ENCODE assay signal across 22 mouse cellular contexts in the genomic region with DNA sequence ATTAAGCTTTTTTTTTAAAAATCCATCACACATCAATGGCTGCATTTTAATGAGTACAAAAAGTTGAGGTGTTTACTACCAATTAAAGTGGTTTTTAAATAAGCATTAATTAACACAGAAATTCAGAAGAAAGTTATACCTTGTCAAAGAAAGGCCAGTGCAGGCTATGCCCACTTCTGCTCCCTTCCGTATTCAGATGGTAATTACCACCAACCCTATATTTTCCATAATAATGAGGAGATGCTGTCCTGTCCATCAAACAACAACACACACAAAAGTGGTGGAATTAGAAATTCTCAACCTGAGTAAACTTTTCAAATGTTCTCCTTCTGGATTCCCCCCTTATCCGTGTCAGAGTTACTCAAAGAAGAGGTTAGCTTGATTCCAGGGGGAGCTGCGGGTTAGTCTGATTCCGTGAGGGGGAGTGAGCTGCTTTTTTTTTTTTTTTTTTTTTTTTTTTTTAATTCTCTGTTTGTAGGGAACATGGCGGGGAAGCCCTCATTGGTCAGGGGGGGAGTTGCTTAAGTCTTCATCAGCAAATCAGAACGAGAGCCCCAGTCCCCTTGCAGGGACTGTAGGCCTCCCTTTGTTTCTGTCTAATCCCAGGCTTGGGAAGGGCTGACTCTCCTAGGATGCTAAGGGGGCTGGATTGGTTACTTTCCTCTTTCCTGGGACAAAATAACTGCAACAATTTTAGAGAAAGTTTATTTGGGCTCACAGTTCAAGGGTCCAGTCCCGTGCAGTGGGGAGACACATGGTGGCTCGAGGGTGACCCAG.
DNase-seq lines count a peak whose midpoint lies in the region; ATAC-seq and TF ChIP-seq lines count a peak whose summit lies in the region.
"Had no signal": no experiment of that assay in that cellular context is flagged by ENCODE, and none has a peak within 500 bp of the region (broad histone marks: within the 10 kb centered on the region; RNA-seq: fewer than 3 reads in every experiment).

No protein-coding gene starts in this region.

- H3K27ac ChIP-seq in midbrain, embryonic 11.5 days (ENCODE audit: low read depth, low read length): peak overlapping the region; percentile 55
- no peak overlapping the region for H3K27ac ChIP-seq in midbrain, postnatal 0 days (ENCODE audit: low read depth, low read length)
- peak overlapping the region; percentile 9; the same call in 1 of the 2 replicates for H3K27ac ChIP-seq in forebrain, embryonic 15.5 days (replicated peaks)
- H3K27ac ChIP-seq in kidney, embryonic 16.5 days (ENCODE audit: low read length): no peak overlapping the region
- no peak overlapping the region for H3K27ac ChIP-seq in intestine, embryonic 16.5 days (ENCODE audit: low read length)
- H3K27ac ChIP-seq: gastrocnemius, adult 2 months; limb, embryonic 15.5 days; liver, embryonic 14.5 days had no signal

- no peak overlapping the region for H3K9ac ChIP-seq in midbrain, embryonic 11.5 days (ENCODE audit: low read length)
- no peak overlapping the region for H3K9ac ChIP-seq in midbrain, postnatal 0 days (replicated peaks; ENCODE audit: low read length, poor library complexity, severe bottlenecking)
- no peak overlapping the region for H3K9ac ChIP-seq in forebrain, embryonic 15.5 days (replicated peaks)
- no peak overlapping the region for H3K9ac ChIP-seq in kidney, embryonic 16.5 days (replicated peaks; ENCODE audit: low read length)
- H3K9ac ChIP-seq in intestine, embryonic 16.5 days (ENCODE audit: low read depth, low read length): no peak overlapping the region
- H3K9ac ChIP-seq: limb, embryonic 15.5 days; liver, embryonic 14.5 days; lung, embryonic 14.5 days had no signal

- no peaks in the 10 kb centered on the region for H3K36me3 ChIP-seq in midbrain, embryonic 11.5 days (ENCODE audit: control insufficient read depth, insufficient read depth, low read length)
- no peaks in the 10 kb centered on the region for H3K36me3 ChIP-seq in midbrain, postnatal 0 days (ENCODE audit: insufficient read depth, low read length)
- H3K36me3 ChIP-seq in forebrain, embryonic 15.5 days: no peaks in the 10 kb centered on the region
- no peaks in the 10 kb centered on the region for H3K36me3 ChIP-seq in kidney, embryonic 16.5 days (ENCODE audit: insufficient read depth, low read length)
- H3K36me3 ChIP-seq in intestine, embryonic 16.5 days (ENCODE audit: control insufficient read depth, insufficient read depth, low read length): no peaks in the 10 kb centered on the region
- H3K36me3 ChIP-seq: limb, embryonic 15.5 days had no signal

- peaks cover 6% of the 10 kb centered on the region; the same call in 1 of the 2 replicates for H3K4me1 ChIP-seq in midbrain, embryonic 11.5 days (ENCODE audit: control insufficient read depth, insufficient read depth, low read length)
- H3K4me1 ChIP-seq in midbrain, postnatal 0 days (ENCODE audit: insufficient read depth, low read length): no peaks in the 10 kb centered on the region
- H3K4me1 ChIP-seq in forebrain, embryonic 15.5 days: peaks cover 7% of the 10 kb centered on the region; the same call in 1 of the 2 replicates
- no peaks in the 10 kb centered on the region for H3K4me1 ChIP-seq in kidney, embryonic 16.5 days (ENCODE audit: insufficient read depth, low read length)
- no peaks in the 10 kb centered on the region for H3K4me1 ChIP-seq in intestine, embryonic 16.5 days (ENCODE audit: control insufficient read depth, insufficient read depth, low read length)
- H3K4me1 ChIP-seq: limb, embryonic 15.5 days had no signal

- 19% methylated on average over 8 of the region's 8 CpGs for WGBS in midbrain, embryonic 11.5 days
- 31% methylated on average over 8 of the region's 8 CpGs for WGBS in midbrain, postnatal 0 days
- 15% methylated on average over 8 of the region's 8 CpGs for whole genome bisulfite sequencing in forebrain, embryonic 15.5 days
- 83% methylated on average over 8 of the region's 8 CpGs for WGBS in kidney, embryonic 16.5 days
- WGBS in intestine, embryonic 16.5 days: 79% methylated on average over 8 of the region's 8 CpGs

- no peaks in the 10 kb centered on the region for H3K27me3 ChIP-seq in midbrain, embryonic 11.5 days (ENCODE audit: control insufficient read depth, insufficient read depth, low read length)
- no peaks in the 10 kb centered on the region for H3K27me3 ChIP-seq in midbrain, postnatal 0 days (ENCODE audit: insufficient read depth, low read length)
- no peaks in the 10 kb centered on the region for H3K27me3 ChIP-seq in forebrain, embryonic 15.5 days
- H3K27me3 ChIP-seq in kidney, embryonic 16.5 days (ENCODE audit: insufficient read depth, low read length): no peaks in the 10 kb centered on the region
- no peaks in the 10 kb centered on the region for H3K27me3 ChIP-seq in intestine, embryonic 16.5 days (replicated peaks; ENCODE audit: control insufficient read depth, insufficient read depth, low read length)
- H3K27me3 ChIP-seq: limb, embryonic 15.5 days had no signal

- no peaks in the 10 kb centered on the region for H3K9me3 ChIP-seq in midbrain, embryonic 11.5 days (ENCODE audit: control insufficient read depth, low read length)
- no peaks in the 10 kb centered on the region for H3K9me3 ChIP-seq in midbrain, postnatal 0 days (ENCODE audit: low read length)
- no peaks in the 10 kb centered on the region for H3K9me3 ChIP-seq in forebrain, embryonic 15.5 days
- H3K9me3 ChIP-seq in kidney, embryonic 16.5 days (ENCODE audit: low read length): no peaks in the 10 kb centered on the region; the same call in 1 of the 2 replicates
- no peaks in the 10 kb centered on the region for H3K9me3 ChIP-seq in intestine, embryonic 16.5 days (ENCODE audit: control insufficient read depth, low read length)
- H3K9me3 ChIP-seq: limb, embryonic 15.5 days had no signal

- peak; percentile 58 for DNase-seq in embryo, embryonic 11 days
- DNase-seq in embryo, embryonic 9.5 days (ENCODE audit: extremely low spot score): no peak
- peak; percentile 89 for DNase-seq in midbrain, embryonic 11.5 days (ENCODE audit: low spot score, missing footprints)
- DNase-seq in midbrain, postnatal 0 days (ENCODE audit: low spot score): no peak
- DNase-seq in right cerebral cortex, postnatal 14 days: no peak
- DNase-seq: adrenal gland, adult 2 months; cerebellum, adult 18-20 months; cerebellum, postnatal 14 days; gastrocnemius, adult 2 months; kidney, adult 8-10 months; kidney, postnatal 14 days; left cerebral cortex, postnatal 4 days; lung, embryonic 14.5 days; spleen, adult 18-20 months had no signal

- no peak for TF ChIP-seq CTCF in midbrain, postnatal 0 days (IDR thresholded peaks at IDR 0.05)

- peak; percentile 94 for ATAC-seq in midbrain, embryonic 11.5 days (ENCODE audit: low FRiP score)
- ATAC-seq in midbrain, postnatal 0 days (ENCODE audit: low FRiP score): no peak
- ATAC-seq in forebrain, embryonic 15.5 days (replicated peaks): peak; percentile 80
- no peak for ATAC-seq in kidney, embryonic 16.5 days (ENCODE audit: low FRiP score, low TSS enrichment)
- no peak for ATAC-seq in intestine, embryonic 16.5 days
- ATAC-seq: CD4-positive, CD25-positive, alpha-beta regulatory T cell, adult 4 months; Patski had no signal

- no peak overlapping the region for H3K4me3 ChIP-seq in midbrain, embryonic 11.5 days (ENCODE audit: low read depth, low read length)
- no peak overlapping the region for H3K4me3 ChIP-seq in midbrain, postnatal 0 days (ENCODE audit: low read depth, low read length)
- no peak overlapping the region for H3K4me3 ChIP-seq in forebrain, embryonic 15.5 days
- H3K4me3 ChIP-seq in kidney, embryonic 16.5 days (ENCODE audit: low read length): no peak overlapping the region
- no peak overlapping the region for H3K4me3 ChIP-seq in intestine, embryonic 16.5 days (ENCODE audit: low read length)
- H3K4me3 ChIP-seq: gastrocnemius, adult 2 months; limb, embryonic 15.5 days had no signal

- H3K4me2 ChIP-seq in midbrain, embryonic 11.5 days: peak overlapping the region; percentile 3; the same call in 1 of the 2 replicates
- H3K4me2 ChIP-seq in midbrain, postnatal 0 days (ENCODE audit: low read depth, low read length, poor library complexity, severe bottlenecking): no peak overlapping the region
- no peak overlapping the region for H3K4me2 ChIP-seq in forebrain, embryonic 15.5 days (replicated peaks)
- H3K4me2 ChIP-seq in kidney, embryonic 16.5 days (replicated peaks; ENCODE audit: low read depth, low read length): no peak overlapping the region
- H3K4me2 ChIP-seq in intestine, embryonic 16.5 days (ENCODE audit: low read depth, low read length): no peak overlapping the region
- H3K4me2 ChIP-seq: heart, embryonic 11.5 days; limb, embryonic 15.5 days; lung, embryonic 14.5 days had no signal

Comparison
In these comparisons a context has a peak if more than half of its experiments do, and no peak if none do; other contexts are left out.
1. DNase-seq: peak in embryo, embryonic 11 days (single experiment) and midbrain, embryonic 11.5 days (single experiment); none in embryo, embryonic 9.5 days (single experiment), midbrain, postnatal 0 days (single experiment) and right cerebral cortex, postnatal 14 days (single experiment).
2. ATAC-seq: peak in midbrain, embryonic 11.5 days (single experiment) and forebrain, embryonic 15.5 days (single experiment); none in midbrain, postnatal 0 days (single experiment), kidney, embryonic 16.5 days (single experiment) and intestine, embryonic 16.5 days (single experiment).
3. H3K27ac ChIP-seq: peak in midbrain, embryonic 11.5 days (single experiment) and forebrain, embryonic 15.5 days (single experiment); none in midbrain, postnatal 0 days (single experiment), kidney, embryonic 16.5 days (single experiment) and intestine, embryonic 16.5 days (single experiment).